8 mouse cellular contexts compared by ENCODE assay signal in genomic region chr7:98770257-98770890, GRCm38 (mm10).
DNase-seq lines count a peak whose midpoint lies in the region; ATAC-seq and TF ChIP-seq lines count a peak whose summit lies in the region.

No protein-coding gene starts in this region.

- peak; percentile 47 for DNase-seq in kidney, postnatal 10 days
- no peak for DNase-seq in kidney, adult 11 months
- no peak for DNase-seq in intestine, embryonic 14.5 days (ENCODE audit: low spot score)
- DNase-seq in naive thymus-derived CD4-positive, alpha-beta T cell, adult 2 months (ENCODE audit: low read depth) = peak; percentile 37
- no peak for DNase-seq in right cerebral cortex, postnatal 25 days
- no peak for DNase-seq in ovary, adult 18-20 months (ENCODE audit: low spot score)
- DNase-seq in right cerebral cortex, postnatal 36 days (ENCODE audit: low spot score in 2 of 2) = no peak

- peak overlapping the region; percentile 57 for H3K27ac ChIP-seq in bone marrow macrophage, adult 2 months (ENCODE audit: insufficient read depth, low read depth, low read length)
- no peak overlapping the region for H3K27ac ChIP-seq in intestine, embryonic 14.5 days (ENCODE audit: low read depth)

- no peaks in the 10 kb centered on the region for H3K9me3 ChIP-seq in intestine, embryonic 14.5 days (ENCODE audit: control insufficient read depth, low read length)

- H3K36me3 ChIP-seq in intestine, embryonic 14.5 days (ENCODE audit: control insufficient read depth, insufficient read depth, low read length) = no peaks in the 10 kb centered on the region

- H3K4me1 ChIP-seq in bone marrow macrophage, adult 2 months (ENCODE audit: control insufficient read depth, insufficient read depth, low read length) = peaks cover 20% of the 10 kb centered on the region
- H3K4me1 ChIP-seq in intestine, embryonic 14.5 days (replicated peaks; ENCODE audit: control insufficient read depth, insufficient read depth, low read length) = peaks cover 20% of the 10 kb centered on the region

- TF ChIP-seq CTCF in bone marrow macrophage, adult 2 months (IDR thresholded peaks at IDR 0.05; ENCODE audit: low read depth, low read length) = no peak

- TF ChIP-seq POLR2A in bone marrow macrophage, adult 2 months (IDR thresholded peaks at IDR 0.05; ENCODE audit: borderline replicate concordance, low read depth, low read length) = no peak

- ATAC-seq in intestine, embryonic 14.5 days (replicated peaks; ENCODE audit: low FRiP score, low TSS enrichment, low read depth) = no peak

- H3K9ac ChIP-seq in intestine, embryonic 14.5 days (ENCODE audit: low read length) = 0 out of 2 replicates have a peak overlapping the region, but pooled peaks have one; percentile 7

- no peak overlapping the region for H3K4me3 ChIP-seq in bone marrow macrophage, adult 2 months (ENCODE audit: insufficient read depth, low read length)
- H3K4me3 ChIP-seq in intestine, embryonic 14.5 days (ENCODE audit: low read depth, low read length) = peak overlapping the region; percentile 15; the same call in 1 of the 2 replicates

- no peaks in the 10 kb centered on the region for H3K27me3 ChIP-seq in intestine, embryonic 14.5 days (replicated peaks; ENCODE audit: control insufficient read depth, insufficient read depth, low read length)

- H3K4me2 ChIP-seq in intestine, embryonic 14.5 days (ENCODE audit: low read length) = peak overlapping the region; percentile 29; the same call in 1 of the 2 replicates

- WGBS in intestine, embryonic 14.5 days = 8% methylated on average over 8 of the region's 8 CpGs

Comparison
In these comparisons a context has a peak if more than half of its experiments do, and no peak if none do; other contexts are left out.
1. DNase-seq: peak in kidney, postnatal 10 days (single experiment) and naive thymus-derived CD4-positive, alpha-beta T cell, adult 2 months (single experiment); none in kidney, adult 11 months (single experiment), intestine, embryonic 14.5 days (single experiment), right cerebral cortex, postnatal 25 days (single experiment), ovary, adult 18-20 months (single experiment) and right cerebral cortex, postnatal 36 days (0 of 2).